Mouse (Mus musculus) testis, adult 2 months (tissue): ENCODE measurements around the gene Ngdn.

Experiments
- CTCF ChIP-seq: fragments of 200-500 bp; IDR thresholded peaks from 2 replicates; pipeline ENCODE4 v1.5.1; 2012; ENCODE audit warnings: low read depth, mild to moderate bottlenecking, inconsistent platforms, low read length, moderate library complexity; ENCODE audit not compliant: control insufficient read depth, insufficient read depth, insufficient replicate concordance
- POLR2A ChIP-seq: fragments of 200-500 bp; IDR thresholded peaks from 2 replicates; pipeline ENCODE4 v1.6.1; 2012; ENCODE audit warnings: low read depth, mild to moderate bottlenecking, inconsistent platforms, low read length, moderate library complexity; ENCODE audit not compliant: control insufficient read depth

GRCm38 (mm10) chr14:55059009-55059408 is 43.8 kb downstream of the Ngdn start:
- no peak for TF ChIP-seq CTCF
- TF ChIP-seq POLR2A, result no peak
